ENCODE assay signal across 10 mouse cellular contexts in the genomic region with DNA sequence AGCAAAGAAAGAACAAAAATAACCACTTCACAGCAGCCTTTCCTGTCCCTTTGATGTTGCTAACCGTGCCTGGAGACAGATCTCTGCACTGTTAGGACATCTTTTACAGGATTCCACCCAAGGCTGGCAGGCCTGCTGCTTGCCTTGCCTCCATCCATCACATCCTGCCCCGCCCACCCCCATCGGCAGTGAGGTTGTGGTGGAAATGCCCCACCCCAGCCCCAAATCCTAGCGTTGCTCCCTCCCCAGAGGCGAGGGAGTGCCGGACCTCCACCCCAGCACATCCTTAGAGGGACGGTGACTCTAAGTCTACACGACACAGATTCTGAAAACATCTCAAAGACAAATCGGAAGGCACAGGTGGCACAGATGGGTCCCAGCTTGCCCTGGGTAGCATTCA.
DNase-seq lines count a peak whose midpoint lies in the region; ATAC-seq and TF ChIP-seq lines count a peak whose summit lies in the region.
"Had no signal": no experiment of that assay in that cellular context is flagged by ENCODE, and none has a peak within 500 bp of the region (broad histone marks: within the 10 kb centered on the region; RNA-seq: fewer than 3 reads in every experiment).

No protein-coding gene starts in this region.

- H3K4me3 ChIP-seq in gastrocnemius, adult 2 months: peak overlapping the region; percentile 38
- H3K4me3 ChIP-seq in midbrain, embryonic 11.5 days (ENCODE audit: low read depth, low read length): no peak overlapping the region
- no peak overlapping the region for H3K4me3 ChIP-seq in midbrain, embryonic 13.5 days (replicated peaks)
- H3K4me3 ChIP-seq in kidney, embryonic 15.5 days (replicated peaks): no peak overlapping the region
- H3K4me3 ChIP-seq: liver, embryonic 12.5 days had no signal

- DNase-seq in gastrocnemius, adult 2 months: no peak
- DNase-seq in gastrocnemius, adult 8-10 months (ENCODE audit: low spot score in 2 of 2): no peak
- DNase-seq in midbrain, embryonic 11.5 days (ENCODE audit: low spot score, missing footprints): peak; percentile 33
- peak; percentile 53 to 66 for DNase-seq in lung, postnatal 4 days
- DNase-seq in embryo, embryonic 9.5 days (ENCODE audit: extremely low spot score): no peak
- DNase-seq in right cerebral cortex, postnatal 10 days (ENCODE audit: low spot score in 2 of 2): no peak

- WGBS in midbrain, embryonic 11.5 days: 73% methylated on average over 9 of the region's 9 CpGs
- WGBS in midbrain, embryonic 13.5 days: 72% methylated on average over 9 of the region's 9 CpGs
- 33% methylated on average over 9 of the region's 9 CpGs for WGBS in kidney, embryonic 15.5 days

- ATAC-seq in midbrain, embryonic 11.5 days (ENCODE audit: low FRiP score): no peak
- ATAC-seq in midbrain, embryonic 13.5 days: no peak
- ATAC-seq in kidney, embryonic 15.5 days (replicated peaks; ENCODE audit: low FRiP score): no peak
- ATAC-seq: activated CD4-positive, CD25-positive, alpha-beta regulatory T cell, adult 4 months; liver, embryonic 12.5 days had no signal

- no peak for TF ChIP-seq CTCF in gastrocnemius, adult 2 months (IDR thresholded peaks at IDR 0.05)

- no peak overlapping the region for H3K9ac ChIP-seq in midbrain, embryonic 11.5 days (ENCODE audit: low read length)
- no peak overlapping the region for H3K9ac ChIP-seq in midbrain, embryonic 13.5 days (replicated peaks)
- no peak overlapping the region for H3K9ac ChIP-seq in kidney, embryonic 15.5 days
- H3K9ac ChIP-seq: liver, embryonic 12.5 days had no signal

- peaks cover 12% of the 10 kb centered on the region for H3K4me1 ChIP-seq in midbrain, embryonic 11.5 days (ENCODE audit: control insufficient read depth, insufficient read depth, low read length)
- H3K4me1 ChIP-seq in midbrain, embryonic 13.5 days (replicated peaks): peaks cover 25% of the 10 kb centered on the region
- H3K4me1 ChIP-seq in kidney, embryonic 15.5 days: peaks cover 24% of the 10 kb centered on the region
- H3K4me1 ChIP-seq: liver, embryonic 12.5 days had no signal

- H3K9me3 ChIP-seq in midbrain, embryonic 11.5 days (ENCODE audit: control insufficient read depth, low read length): no peaks in the 10 kb centered on the region
- H3K9me3 ChIP-seq in midbrain, embryonic 13.5 days: peaks cover 5% of the 10 kb centered on the region; the same call in 1 of the 2 replicates
- no peaks in the 10 kb centered on the region for H3K9me3 ChIP-seq in kidney, embryonic 15.5 days (replicated peaks)
- H3K9me3 ChIP-seq: liver, embryonic 12.5 days had no signal

- H3K4me2 ChIP-seq in midbrain, embryonic 11.5 days: no peak overlapping the region
- H3K4me2 ChIP-seq in midbrain, embryonic 13.5 days (replicated peaks): no peak overlapping the region
- H3K4me2 ChIP-seq in kidney, embryonic 15.5 days: peak overlapping the region; percentile 22; the same call in 1 of the 2 replicates
- H3K4me2 ChIP-seq: liver, embryonic 12.5 days had no signal

- H3K36me3 ChIP-seq in midbrain, embryonic 11.5 days (ENCODE audit: control insufficient read depth, insufficient read depth, low read length): no peaks in the 10 kb centered on the region
- no peaks in the 10 kb centered on the region for H3K36me3 ChIP-seq in midbrain, embryonic 13.5 days
- no peaks in the 10 kb centered on the region for H3K36me3 ChIP-seq in kidney, embryonic 15.5 days
- H3K36me3 ChIP-seq: liver, embryonic 12.5 days had no signal

- intact Hi-C loops in gastrocnemius, adult 2 months (cut with DNase I): no loop called here

- peak overlapping the region; percentile 78 for H3K27ac ChIP-seq in gastrocnemius, adult 2 months
- no peak overlapping the region for H3K27ac ChIP-seq in midbrain, embryonic 11.5 days (ENCODE audit: low read depth, low read length)
- no peak overlapping the region for H3K27ac ChIP-seq in midbrain, embryonic 13.5 days
- peak overlapping the region; percentile 54; the same call in 1 of the 2 replicates for H3K27ac ChIP-seq in kidney, embryonic 15.5 days
- H3K27ac ChIP-seq: liver, embryonic 12.5 days had no signal

- no peaks in the 10 kb centered on the region for H3K27me3 ChIP-seq in midbrain, embryonic 11.5 days (ENCODE audit: control insufficient read depth, insufficient read depth, low read length)
- no peaks in the 10 kb centered on the region; the same call in 1 of the 2 replicates for H3K27me3 ChIP-seq in midbrain, embryonic 13.5 days
- H3K27me3 ChIP-seq in kidney, embryonic 15.5 days: no peaks in the 10 kb centered on the region
- H3K27me3 ChIP-seq: liver, embryonic 12.5 days had no signal

Comparison
In these comparisons a context has a peak if more than half of its experiments do, and no peak if none do; other contexts are left out.
1. DNase-seq: peak in midbrain, embryonic 11.5 days (single experiment) and lung, postnatal 4 days (2 of 2); none in gastrocnemius, adult 2 months (single experiment), gastrocnemius, adult 8-10 months (0 of 2), embryo, embryonic 9.5 days (single experiment) and right cerebral cortex, postnatal 10 days (0 of 2).
2. H3K27ac ChIP-seq: peak in gastrocnemius, adult 2 months (single experiment) and kidney, embryonic 15.5 days (single experiment); none in midbrain, embryonic 11.5 days (single experiment) and midbrain, embryonic 13.5 days (single experiment).